Comparison of ENCODE assay signal across 8 mouse cellular contexts in genomic region chr6:134793911-134794520, GRCm38 (mm10). TPM values are rescaled to one million over a fixed set of nuclear protein-coding genes. Genes with fewer than 3 reads are reported as not detected.
DNase-seq lines count a peak whose midpoint lies in the region; ATAC-seq lines count a peak whose summit lies in the region.

No protein-coding gene starts in this region.

- peak; percentile 59 for ATAC-seq in inflammation-experienced regulatory T-cells, adult 6 months

- intact Hi-C loops in gastrocnemius, postnatal 14 days (cut with DNase I; ENCODE audit: low total_unique reads): no loop called here
- intact Hi-C loops in left cerebral cortex, postnatal 25 days (cut with DNase I): loop anchor here (1.0 to 10.0 kb wide), 4 partner anchors 37 to 369 kb away; partner anchors contain the start of genes Cdkn1b and Crebl2

- peak; percentile 89 for DNase-seq in adrenal gland, adult 2 months
- DNase-seq in embryo, embryonic 11 days: peak; percentile 89
- peak; percentile 79 for DNase-seq in gastrocnemius, postnatal 14 days
- peak; percentile 75 to 76 for DNase-seq in left cerebral cortex, postnatal 25 days (ENCODE audit: low spot score in 2 of 2)
- peak; percentile 85 for DNase-seq in mesoderm, embryonic 11.5 days (ENCODE audit: low read depth, low spot score)
- DNase-seq in right cerebral cortex, postnatal 36 days (ENCODE audit: low spot score in 2 of 2): peak; percentile 41 to 49
- DNase-seq in urinary bladder, postnatal 4 days (ENCODE audit: low spot score in 2 of 2): peak; percentile 69 to 83

RNA-seq across cellular contexts. Expression of gene Dusp16, which starts 1.6 kb away (rescaled TPM):
- 10 to 100 TPM; 22.7 to 28.6 TPM for total RNA-seq in adrenal gland, adult 2 months (2021)
- polyA plus RNA-seq in adrenal gland, adult 2 months (2012; rRNA removed): 18.7 and 19.8 TPM in 2 replicates
- 10 to 100 TPM; 13.5 to 14.4 TPM for total RNA-seq in gastrocnemius, postnatal 14 days (2021)
- polyA plus RNA-seq in inflammation-experienced regulatory T-cells, adult 6 months (2017; shearing (Covaris generic)): 1 to 10 TPM; 2.8 to 6.3 (median 5.1) TPM
- 1 to 10 TPM; 7.6 to 8.2 TPM for total RNA-seq in left cerebral cortex, postnatal 25 days (2021)

RNA-seq across cellular contexts. Expression of gene Crebl2, which starts 35.9 kb away (rescaled TPM):
- total RNA-seq in adrenal gland, adult 2 months (2021): 10 to 100 TPM; 24.3 to 42.2 TPM
- polyA plus RNA-seq in adrenal gland, adult 2 months (2012; rRNA removed): 6.2 and 6.6 TPM in 2 replicates
- 1 to 10 TPM; 3.5 to 5.0 TPM for total RNA-seq in gastrocnemius, postnatal 14 days (2021)
- 10 to 100 TPM; 20.4 to 46.1 (median 45.3) TPM for polyA plus RNA-seq in inflammation-experienced regulatory T-cells, adult 6 months (2017; shearing (Covaris generic))
- 10 to 100 TPM; 29.9 to 32.9 TPM for total RNA-seq in left cerebral cortex, postnatal 25 days (2021)

Comparison
In these comparisons a context has a peak if more than half of its experiments do, and no peak if none do; other contexts are left out.
1. Peak in every context shown above with its lines: DNase-seq and ATAC-seq.
2. RNA of gene Crebl2, which starts 35.9 kb away (total RNA-seq): 24.3 to 42.2 TPM in adrenal gland, adult 2 months and 29.9 to 32.9 TPM in left cerebral cortex, postnatal 25 days; 3.5 to 5.0 TPM in gastrocnemius, postnatal 14 days; every median in the first group is over 4 times any median in the second.